Mouse (Mus musculus) small intestine, adult 2 months (tissue): ENCODE measurements at regions not wholly inside any gene's neighbourhood (a gene's known extent, or its start where the extent isn't known, plus 50 kb on each side); places are given as distances from the start of the nearest gene placed in this dataset.

ENCODE experiments used
- CTCF ChIP-seq: fragments of 200-500 bp; IDR thresholded peaks from 2 replicates; pipeline ENCODE4 v1.5.1; 2012; ENCODE audit warnings: low read depth, mild to moderate bottlenecking, control low read depth, inconsistent platforms, low read length, moderate library complexity, mixed read lengths; ENCODE audit not compliant: insufficient replicate concordance, insufficient read length; ENCODE audit errors: extremely low read depth
- POLR2A ChIP-seq: fragments of 200-500 bp; IDR thresholded peaks from 2 replicates; pipeline ENCODE4 v1.6.1; 2012; ENCODE audit warnings: low read depth, mild to moderate bottlenecking, control low read depth, inconsistent platforms, low read length, moderate library complexity

DNA sequence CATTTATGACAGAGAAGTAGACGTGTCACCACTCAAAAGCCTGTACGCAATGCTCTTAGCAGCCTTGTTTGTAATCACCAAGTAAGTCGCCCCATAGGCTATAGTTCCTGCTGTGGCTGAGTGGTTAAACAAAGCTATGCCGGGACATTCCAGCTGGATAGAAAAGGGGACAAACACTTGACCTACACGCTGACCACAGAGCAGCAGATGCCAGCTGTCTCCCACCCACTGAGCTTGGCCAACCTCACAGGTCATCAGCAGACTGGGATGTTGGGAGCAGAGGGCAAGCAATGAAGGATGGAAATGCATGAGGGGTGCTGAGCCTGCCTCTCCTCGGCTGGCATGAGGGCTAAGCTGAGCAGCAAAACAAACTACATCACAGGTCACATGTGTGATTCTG, 199.2 kb downstream of the Agtpbp1 start:
- TF ChIP-seq CTCF (no peak), POLR2A (no peak)
